ENCODE assay signal across 8 mouse cellular contexts in the genomic region with DNA sequence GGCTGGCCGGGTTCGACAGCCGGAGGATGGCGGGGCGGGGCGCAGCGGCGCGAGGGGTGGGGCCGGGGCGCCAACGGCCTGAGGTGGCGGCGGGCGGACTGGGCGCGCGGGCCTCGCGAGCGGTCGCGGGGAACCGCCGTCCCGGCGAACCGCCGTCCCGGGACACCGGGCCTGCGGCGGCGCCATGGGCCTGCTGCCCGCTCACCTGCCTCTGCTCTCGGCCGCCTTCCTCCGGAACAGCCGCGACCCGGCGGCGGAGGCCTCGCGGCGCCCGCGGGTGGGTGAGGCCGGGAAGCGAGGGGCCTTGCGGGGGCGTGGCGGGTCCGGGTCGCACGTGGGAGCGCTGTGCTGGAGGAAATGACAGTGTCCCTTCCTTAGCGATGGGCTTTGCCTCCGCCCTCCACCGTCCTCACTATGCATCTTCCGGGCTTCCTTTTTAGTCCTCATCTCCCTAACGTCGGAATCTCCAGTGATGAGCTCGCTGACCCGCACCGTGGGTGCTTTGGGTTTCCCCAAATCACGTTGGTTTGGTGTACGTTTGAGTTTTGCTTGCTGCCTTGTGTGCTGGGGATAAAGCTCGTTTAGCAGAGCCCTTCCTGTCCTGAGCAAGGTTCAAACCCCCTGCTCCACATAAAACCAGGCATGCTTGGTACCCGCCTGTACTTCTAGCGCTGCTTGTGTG. TPM values are rescaled to one million over a fixed set of nuclear protein-coding genes. Genes with fewer than 3 reads are reported as not detected.
A peak's percentile ranks its signal among the peaks of the same experiment; 100 is the strongest.
DNase-seq lines count a peak whose midpoint lies in the region; ATAC-seq and TF ChIP-seq lines count a peak whose summit lies in the region.

No protein-coding gene starts in this region.

- H3K27ac ChIP-seq in bone marrow, adult 2 months (ENCODE audit: control insufficient read depth, insufficient read depth, low read depth, low read length, poor library complexity): peak overlapping the region; percentile 66; the same call in 1 of the 2 replicates
- peak overlapping the region; percentile 67 for H3K27ac ChIP-seq in intestine, embryonic 15.5 days
- peak overlapping the region; percentile 86 for H3K27ac ChIP-seq in liver, embryonic 16.5 days (ENCODE audit: low read length)

- H3K4me2 ChIP-seq in intestine, embryonic 15.5 days (replicated peaks): peak overlapping the region; percentile 84
- H3K4me2 ChIP-seq in liver, embryonic 16.5 days (ENCODE audit: low read depth, low read length): peak overlapping the region; percentile 94

- H3K27me3 ChIP-seq in intestine, embryonic 15.5 days (replicated peaks): no peaks in the 10 kb centered on the region
- H3K27me3 ChIP-seq in liver, embryonic 16.5 days (ENCODE audit: control insufficient read depth, insufficient read depth, low read depth, low read length): no peaks in the 10 kb centered on the region

- under 1% methylated on average over 70 of the region's 71 CpGs for WGBS in bone marrow, adult 2 months
- WGBS in intestine, embryonic 15.5 days: under 1% methylated on average over 51 of the region's 71 CpGs
- WGBS in liver, embryonic 16.5 days (ENCODE audit: insufficient replicate concordance): under 1% methylated on average over 61 of the region's 71 CpGs

- H3K4me1 ChIP-seq in bone marrow, adult 2 months (ENCODE audit: control insufficient read depth, insufficient read depth, low read length): no peaks in the 10 kb centered on the region; the same call in 1 of the 2 replicates
- peaks cover 14% of the 10 kb centered on the region for H3K4me1 ChIP-seq in intestine, embryonic 15.5 days (replicated peaks)
- H3K4me1 ChIP-seq in liver, embryonic 16.5 days (ENCODE audit: control insufficient read depth, low read depth, low read length): peaks cover 22% of the 10 kb centered on the region

- H3K9me3 ChIP-seq in intestine, embryonic 15.5 days: no peaks in the 10 kb centered on the region
- no peaks in the 10 kb centered on the region; the same call in 1 of the 2 replicates for H3K9me3 ChIP-seq in liver, embryonic 16.5 days (replicated peaks; ENCODE audit: control insufficient read depth, low read length)

- TF ChIP-seq CTCF in bone marrow, adult 2 months (IDR thresholded peaks at IDR 0.05; ENCODE audit: control insufficient read depth, insufficient read depth, low read length): no peak

- peak overlapping the region; percentile 84 for H3K9ac ChIP-seq in intestine, embryonic 15.5 days
- H3K9ac ChIP-seq in liver, embryonic 16.5 days (ENCODE audit: low read depth, low read length): peak overlapping the region; percentile 86

- no peaks in the 10 kb centered on the region for H3K36me3 ChIP-seq in intestine, embryonic 15.5 days
- H3K36me3 ChIP-seq in liver, embryonic 16.5 days (ENCODE audit: control insufficient read depth, insufficient read depth): no peaks in the 10 kb centered on the region

- no peak for TF ChIP-seq POLR2A in bone marrow, adult 2 months (IDR thresholded peaks at IDR 0.05; ENCODE audit: borderline replicate concordance, control insufficient read depth, low read depth, low read length)

- DNase-seq in heart, adult 18-20 months: peak; percentile 44 to 51
- no peak for DNase-seq in heart, postnatal 36 days
- peak; percentile 19 to 33 for DNase-seq in frontal cortex, postnatal 25 days (ENCODE audit: low spot score in 2 of 2)
- peak; percentile 46 to 59 for DNase-seq in natural killer cell, adult 2 months (ENCODE audit: low spot score in 2 of 2)
- DNase-seq in thymus, postnatal 14 days: peak; percentile 73

- intact Hi-C loops in heart, postnatal 36 days (cut with DNase I): loop anchor here (5.0 to 10.0 kb wide), 3 partner anchors 310 to 980 kb away; a partner anchor contains a TSS

- ATAC-seq in intestine, embryonic 15.5 days: peak; percentile 87
- peak; percentile 82 for ATAC-seq in liver, embryonic 16.5 days (ENCODE audit: low read depth)

- peak overlapping the region; percentile 79 for H3K4me3 ChIP-seq in bone marrow, adult 2 months (replicated peaks; ENCODE audit: control insufficient read depth, low read depth, low read length)
- peak overlapping the region; percentile 86 for H3K4me3 ChIP-seq in intestine, embryonic 15.5 days (replicated peaks)
- H3K4me3 ChIP-seq in liver, embryonic 16.5 days (ENCODE audit: low read depth, low read length): peak overlapping the region; percentile 95

RNA-seq across cellular contexts. Expression of a gene that starts 0.5 kb away (rescaled TPM):
- total RNA-seq in heart, adult 18-20 months (2021): 10 to 100 TPM; 20.8 to 30.4 TPM
- total RNA-seq in heart, postnatal 36 days (2021): 10 to 100 TPM; 27.6 to 29.2 TPM
- polyA plus RNA-seq in bone marrow, adult 2 months (2011; ENCODE audit: insufficient read depth, insufficient read length, low replicate concordance, missing spikeins): 18.8 and 22.3 TPM in 2 replicates
- polyA plus RNA-seq in intestine, embryonic 15.5 days (2015; fragmentation: Nextera tagmentation; extraction: Ambion mirVana): 38.2 and 41.6 TPM in 2 replicates
- polyA plus RNA-seq in liver, embryonic 16.5 days (2015; fragmentation: Nextera tagmentation; extraction: Ambion mirVana): 19.4 and 21.1 TPM in 2 replicates

RNA-seq across cellular contexts. Expression of a gene that starts 42.2 kb away (rescaled TPM):
- 10 to 100 TPM; 31.8 to 35.8 TPM for total RNA-seq in heart, adult 18-20 months (2021)
- 10 to 100 TPM; 30.2 to 30.6 TPM for total RNA-seq in heart, postnatal 36 days (2021)
- polyA plus RNA-seq in bone marrow, adult 2 months (2011; ENCODE audit: insufficient read depth, insufficient read length, low replicate concordance, missing spikeins): 2.7 and 4.6 TPM in 2 replicates
- polyA plus RNA-seq in intestine, embryonic 15.5 days (2015; fragmentation: Nextera tagmentation; extraction: Ambion mirVana): 29.3 and 29.6 TPM in 2 replicates
- 10.6 and 12.1 TPM in 2 replicates for polyA plus RNA-seq in liver, embryonic 16.5 days (2015; fragmentation: Nextera tagmentation; extraction: Ambion mirVana)

RNA-seq across cellular contexts. Expression of a gene that starts 42.2 kb away (rescaled TPM):
- under 1 TPM in 1 of 2 experiments, not detected in 1; 0.21 TPM for total RNA-seq in heart, adult 18-20 months (2021)
- total RNA-seq in heart, postnatal 36 days (2021): not detected
- 1.5 and 5.0 TPM in 2 replicates for polyA plus RNA-seq in bone marrow, adult 2 months (2011; ENCODE audit: insufficient read depth, insufficient read length, low replicate concordance, missing spikeins)
- 0.11 TPM in 2 replicates for polyA plus RNA-seq in intestine, embryonic 15.5 days (2015; fragmentation: Nextera tagmentation; extraction: Ambion mirVana)
- polyA plus RNA-seq in liver, embryonic 16.5 days (2015; fragmentation: Nextera tagmentation; extraction: Ambion mirVana): 0.08 and 0.21 TPM in 2 replicates

Comparison
In these comparisons a context has a peak if more than half of its experiments do, and no peak if none do; other contexts are left out.
1. DNase-seq: peak in heart, adult 18-20 months (2 of 2), frontal cortex, postnatal 25 days (2 of 2), natural killer cell, adult 2 months (2 of 2) and thymus, postnatal 14 days (single experiment); none in heart, postnatal 36 days (0 of 2).
2. Peak in every context shown above with its lines, with median percentiles within 50 percentile points of each other: H3K27ac ChIP-seq and H3K4me3 ChIP-seq.